Mouse (Mus musculus) CH12.LX (cell line): Measurements from ENCODE around the gene Dpf1. TPM values are rescaled to one million over a fixed set of nuclear protein-coding genes. Genes with fewer than 3 reads are reported as not detected.

Source experiments
- DNase-seq: peaks from one replicate; pipeline ENCODE4 v3.0.0-alpha.2; 2013; ENCODE audit errors: extremely low read depth
- H3K27ac ChIP-seq: 2 replicates; pipeline ENCODE4 v1.5.1; 2012; ENCODE audit warnings: low read depth, mild to moderate bottlenecking, control low read depth, moderate library complexity; ENCODE audit not compliant: insufficient read depth
- H3K27me3 ChIP-seq: replicated peaks from 2 replicates; pipeline ENCODE3; 2012; ENCODE audit warnings: inconsistent platforms
- H3K36me3 ChIP-seq, 2 experiments: replicated peaks in 1 of 2; 2 replicates each; pipeline versions ENCODE3 to v1.6.1; 2012; ENCODE audit warnings: inconsistent platforms in 1 of 2, low read length in 1 of 2, mild to moderate bottlenecking in 1 of 2, mixed read lengths in 1 of 2, moderate library complexity in 1 of 2; ENCODE audit not compliant: control insufficient read depth in 1 of 2, insufficient read depth in 1 of 2
- H3K4me1 ChIP-seq, 2 experiments: 2 replicates each; pipeline ENCODE4 v1.6.1; 2012; ENCODE audit warnings: inconsistent platforms in 1 of 2, moderate library complexity in 1 of 2; ENCODE audit not compliant: insufficient read depth in 2 of 2, control insufficient read depth in 1 of 2
- H3K4me2 ChIP-seq: 2 replicates; pipeline ENCODE4 v1.6.1; 2012; ENCODE audit warnings: low read depth, mild to moderate bottlenecking, control low read depth; ENCODE audit not compliant: poor library complexity, insufficient read depth, severe bottlenecking
- H3K4me3 ChIP-seq, 3 experiments: fragments of 150-350 bp in 1 of 3; sonication (generic) in 1 of 3; replicated peaks in 1 of 3; 2 replicates each; pipeline versions ENCODE3 to v1.5.1; 2011 to 2012; ENCODE audit warnings: low read depth in 2 of 3, low read length in 2 of 3, mild to moderate bottlenecking in 2 of 3, moderate library complexity in 2 of 3, control low read depth in 1 of 3, improper control_type of control experiment in 1 of 3, inconsistent platforms in 1 of 3, mixed read lengths in 1 of 3; ENCODE audit not compliant: poor library complexity in 1 of 3
- H3K79me2 ChIP-seq: replicated peaks from 2 replicates; pipeline ENCODE4 v1.6.1; 2012; ENCODE audit warnings: mild to moderate bottlenecking, moderate library complexity; ENCODE audit not compliant: control insufficient read depth, poor library complexity, insufficient read depth, severe bottlenecking; ENCODE audit errors: extremely low read depth
- H3K9ac ChIP-seq: 2 replicates; pipeline ENCODE4 v1.6.1; 2012; ENCODE audit warnings: low read depth, mild to moderate bottlenecking, control low read depth, moderate library complexity; ENCODE audit not compliant: insufficient read depth
- H3K9me3 ChIP-seq: replicated peaks from 2 replicates; pipeline ENCODE3; 2012; ENCODE audit warnings: low read length, inconsistent platforms, mixed read lengths
- CHD1 ChIP-seq: IDR thresholded peaks from 2 replicates; pipeline ENCODE4 v1.6.1; 2012; ENCODE audit warnings: low read depth, low read length, improper control_type of control experiment, inconsistent platforms
- CHD2 ChIP-seq: IDR thresholded peaks from 2 replicates; pipeline ENCODE4 v1.6.1; 2011; ENCODE audit warnings: low read length, improper control_type of control experiment
- CTCF ChIP-seq, 2 experiments: IDR thresholded peaks in 1 of 2; conservative IDR thresholded peaks in 1 of 2; 2 replicates each; pipeline ENCODE4 v1.5.1; 2011 to 2012; ENCODE audit warnings: low read depth in 2 of 2, low read length in 2 of 2, improper control_type of control experiment in 1 of 2, inconsistent platforms in 1 of 2, mild to moderate bottlenecking in 1 of 2, moderate library complexity in 1 of 2
- E2F4 ChIP-seq: IDR thresholded peaks from 2 replicates; pipeline ENCODE4 v1.6.1; 2011; ENCODE audit warnings: low read depth, low read length, improper control_type of control experiment; ENCODE audit not compliant: insufficient replicate concordance
- ELF1 ChIP-seq: IDR thresholded peaks from 2 replicates; pipeline ENCODE4 v1.6.1; 2014; ENCODE audit warnings: low read depth, mild to moderate bottlenecking, inconsistent platforms, low read length, improper control_type of control experiment
- EP300 ChIP-seq: IDR thresholded peaks from 2 replicates; pipeline ENCODE4 v1.6.1; 2011; ENCODE audit warnings: low read length, improper control_type of control experiment
- IRF4 ChIP-seq: IDR thresholded peaks from 2 replicates; pipeline ENCODE4 v1.6.1; 2014; ENCODE audit warnings: low read depth, mild to moderate bottlenecking, inconsistent platforms, low read length, improper control_type of control experiment
- KAT2A ChIP-seq: IDR thresholded peaks from 2 replicates; pipeline ENCODE4 v1.6.1; 2012; ENCODE audit warnings: low read length, improper control_type of control experiment, inconsistent platforms; ENCODE audit not compliant: insufficient replicate concordance
- MAFK ChIP-seq: IDR thresholded peaks from 2 replicates; pipeline ENCODE4 v1.6.1; 2011; ENCODE audit warnings: low read length, improper control_type of control experiment; ENCODE audit not compliant: insufficient replicate concordance
- MAX ChIP-seq: IDR thresholded peaks from 2 replicates; pipeline ENCODE4 v1.6.1; 2011; ENCODE audit warnings: low read length, improper control_type of control experiment
- MAZ ChIP-seq: IDR thresholded peaks from 2 replicates; pipeline ENCODE4 v1.6.1; 2012; ENCODE audit warnings: low read depth, mild to moderate bottlenecking, inconsistent platforms, low read length, improper control_type of control experiment, moderate library complexity
- MEF2A ChIP-seq: IDR thresholded peaks from 2 replicates; pipeline ENCODE4 v1.6.1; 2014; ENCODE audit warnings: low read depth, mild to moderate bottlenecking, inconsistent platforms, low read length, improper control_type of control experiment, borderline replicate concordance
- NELFE ChIP-seq: IDR thresholded peaks from 2 replicates; pipeline ENCODE4 v1.6.1; 2011; ENCODE audit warnings: low read depth, low read length, improper control_type of control experiment
- POLR2A ChIP-seq: IDR thresholded peaks from 2 replicates; pipeline ENCODE4 v1.6.1; 2011; ENCODE audit warnings: low read depth, mild to moderate bottlenecking, improper control_type of control experiment, low read length
- POLR2AphosphoS2 ChIP-seq: IDR thresholded peaks from 2 replicates; pipeline ENCODE4 v1.6.1; 2011; ENCODE audit warnings: low read depth, low read length, improper control_type of control experiment
- SIN3A ChIP-seq: IDR thresholded peaks from 2 replicates; pipeline ENCODE4 v1.6.1; 2012; ENCODE audit warnings: low read length, improper control_type of control experiment, inconsistent platforms
- SMC3 ChIP-seq: IDR thresholded peaks from 2 replicates; pipeline ENCODE4 v1.6.1; 2011; ENCODE audit warnings: low read depth, low read length, improper control_type of control experiment
- TBP ChIP-seq: conservative IDR thresholded peaks from 2 replicates; pipeline ENCODE4 v1.6.1; 2011; ENCODE audit warnings: low read depth, low read length, improper control_type of control experiment
- TCF12 ChIP-seq: IDR thresholded peaks from 2 replicates; pipeline ENCODE4 v1.6.1; 2014; ENCODE audit warnings: low read depth, mild to moderate bottlenecking, inconsistent platforms, low read length, improper control_type of control experiment
- UBTF ChIP-seq: IDR thresholded peaks from 2 replicates; pipeline ENCODE4 v1.6.1; 2012; ENCODE audit warnings: low read depth, mild to moderate bottlenecking, inconsistent platforms, low read length, improper control_type of control experiment, moderate library complexity
- ZKSCAN1 ChIP-seq: IDR thresholded peaks from 2 replicates; pipeline ENCODE4 v1.6.1; 2012; ENCODE audit warnings: low read depth, inconsistent platforms, low read length, improper control_type of control experiment, borderline replicate concordance
- ZMIZ1 ChIP-seq: IDR thresholded peaks from 2 replicates; pipeline ENCODE4 v1.6.1; 2012; ENCODE audit warnings: low read depth, mild to moderate bottlenecking, inconsistent platforms, low read length, improper control_type of control experiment
- ZNF384 ChIP-seq: IDR thresholded peaks from 2 replicates; pipeline ENCODE4 v1.6.1; 2012; ENCODE audit warnings: low read depth, low read length, improper control_type of control experiment, inconsistent platforms
- dilution Hi-C: fragments of 300-500 bp; cut with MboI; formaldehyde crosslinking; loops from 2 replicates; pipeline ENCODE4 v1.14.3; 2020; ENCODE audit warnings: low sequenced_read_pairs; ENCODE audit not compliant: extremely low pct_unique_long_range_greater_than_20kb, extremely low pct_ligation_motif_present
- in situ Hi-C: fragments of 300-500 bp; cut with MboI; formaldehyde crosslinking; loops from 3 replicates; pipeline ENCODE4 v1.14.3; 2019; ENCODE audit warnings: low sequenced_read_pairs, low pct_ligation_motif_present, low pct_unique_long_range_greater_than_20kb, mixed read lengths
- polyA plus RNA-seq: library from polyadenylated mRNA; unstranded; fragments of >175 nt; gene quantifications from 2 replicates; pipeline ENCODE4 v1.2.1, GENCODE M21; 2012; ENCODE audit warnings: low read depth; ENCODE audit not compliant: insufficient read length
- total RNA-seq, 2 experiments: library from RNA; depleted of rRNA; stranded (reverse); fragments of 300-350 nt in 1 of 2; fragments of >200 nt in 1 of 2; gene quantifications; 2 replicates each; pipeline ENCODE4 v1.2.3; 2012 to 2014

Gene Dpf1
- total and polyA plus RNA-seq, 3 experiments: 0.38 to 3.0 (median 0.97) TPM

DNA sequence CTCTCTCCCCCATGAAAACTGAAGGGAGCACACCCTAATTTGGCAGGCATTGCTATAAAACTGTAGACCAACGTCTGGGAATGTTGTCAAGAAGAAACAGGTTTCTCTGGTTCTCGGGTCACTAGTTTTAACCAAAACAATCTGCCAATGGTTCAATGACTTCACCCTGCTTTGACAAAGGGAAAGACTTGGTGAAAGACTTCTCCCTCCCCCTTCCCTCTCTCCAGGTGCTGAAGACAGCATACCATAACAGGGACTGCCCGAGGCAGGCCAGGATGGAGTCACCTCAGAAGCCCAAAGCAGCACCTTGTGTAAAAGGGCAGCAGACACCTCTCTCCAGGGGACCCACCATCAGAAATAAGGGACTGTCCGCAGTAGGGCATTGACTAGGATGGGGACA lies 36.8 kb upstream of the Dpf1 start:
- H3K79me2 ChIP-seq: no peaks in the 10 kb centered on the region
- TF ChIP-seq CTCF (conservative IDR thresholded peaks at IDR 0.05 in 1 of 2, IDR thresholded peaks at IDR 0.05 in 1 of 2; ENCODE audit: low read depth in 2 of 2, low read length in 2 of 2): no peak
- no peak for TF ChIP-seq TBP
- TF ChIP-seq POLR2A: no peak
- no peak for TF ChIP-seq MAX
- no peak for TF ChIP-seq KAT2A
- TF ChIP-seq MAFK: no peak
- no peak for TF ChIP-seq EP300
- no peak for TF ChIP-seq SMC3
- no peak for TF ChIP-seq ZKSCAN1
- no peak for TF ChIP-seq ELF1
- no peak for TF ChIP-seq IRF4
- no peak for TF ChIP-seq MAZ
- TF ChIP-seq ZNF384: no peak
- TF ChIP-seq ZMIZ1: no peak
- TF ChIP-seq SIN3A: no peak
- H3K36me3 ChIP-seq: no peaks in the 10 kb centered on the region
- DNase-seq: no peak
- no peak overlapping the region for H3K9ac ChIP-seq
- dilution Hi-C loops: no loop called here
- H3K27ac ChIP-seq: no peak overlapping the region
- H3K4me3 ChIP-seq: no peak overlapping the region
- H3K27me3 ChIP-seq: no peaks in the 10 kb centered on the region
- H3K4me1 ChIP-seq: peaks cover 0 to 45% of the 10 kb centered on the region in 2 experiments; a peak in 2 of 4 replicates
- H3K9me3 ChIP-seq: no peaks in the 10 kb centered on the region
- in situ Hi-C loops: no loop called here
- no peak overlapping the region for H3K4me2 ChIP-seq

DNA sequence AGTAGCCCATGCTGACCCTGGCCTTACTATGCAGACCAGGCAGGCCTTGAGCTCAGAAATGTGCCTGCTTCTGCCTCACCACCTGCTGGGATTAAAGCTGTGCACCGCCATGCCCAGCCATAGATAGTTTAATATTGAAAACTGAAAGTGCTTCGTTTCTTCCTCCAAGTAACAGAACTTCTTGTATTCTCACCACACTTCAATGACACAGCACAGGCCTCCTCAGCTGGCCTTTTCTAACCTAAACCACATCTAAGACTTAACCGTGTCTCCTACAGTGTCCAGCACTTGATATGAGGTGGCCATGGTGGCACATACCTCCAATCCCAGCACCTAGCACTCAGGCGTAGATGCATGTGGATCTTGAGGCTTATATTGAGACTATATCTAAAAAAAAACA lies 33.3 kb upstream of the Dpf1 start:
- H3K4me3 ChIP-seq: no peak overlapping the region
- TF ChIP-seq TCF12: no peak
- no peak for TF ChIP-seq E2F4
- TF ChIP-seq ZNF384: no peak
- TF ChIP-seq POLR2AphosphoS2: no peak
- no peak for TF ChIP-seq ELF1
- no peak for TF ChIP-seq ZMIZ1
- TF ChIP-seq IRF4: no peak
- no peak for TF ChIP-seq UBTF
- no peak for TF ChIP-seq NELFE
- TF ChIP-seq CTCF (conservative IDR thresholded peaks at IDR 0.05 in 1 of 2, IDR thresholded peaks at IDR 0.05 in 1 of 2; ENCODE audit: low read depth in 2 of 2, low read length in 2 of 2): no peak
- no peak for TF ChIP-seq CHD1
- no peak for TF ChIP-seq TBP
- TF ChIP-seq MAZ: no peak
- TF ChIP-seq CHD2: no peak
- no peak for TF ChIP-seq MAX
- no peak for TF ChIP-seq MEF2A
- no peaks in the 10 kb centered on the region for H3K36me3 ChIP-seq
- in situ Hi-C loops: no loop called here
- no peak overlapping the region for H3K9ac ChIP-seq
- H3K79me2 ChIP-seq: no peaks in the 10 kb centered on the region
- dilution Hi-C loops: no loop called here
- no peak overlapping the region for H3K4me2 ChIP-seq
- DNase-seq: no peak
- no peaks in the 10 kb centered on the region for H3K9me3 ChIP-seq
- H3K4me1 ChIP-seq: peaks cover 0 to 17% of the 10 kb centered on the region in 2 experiments; a peak in 2 of 4 replicates
- H3K27ac ChIP-seq: no peak overlapping the region
- peaks cover 2% of the 10 kb centered on the region for H3K27me3 ChIP-seq
